Mouse (Mus musculus) monocyte, adult 5-6 weeks (primary cell): ENCODE results near the gene Dock2. TPM values are rescaled to one million over a fixed set of nuclear protein-coding genes. Genes with fewer than 3 reads are reported as not detected.

Experiments used
- ATAC-seq: fragments of 153-309, 156-312 bp; replicated peaks from 2 replicates; pipeline ENCODE4 v1.8.0; 2017; ENCODE audit warnings: mild to moderate bottlenecking; ENCODE audit not compliant: low TSS enrichment, insufficient number of reproducible peaks, severe bottlenecking, poor library complexity, low FRiP score
- total RNA-seq: library from RNA; stranded (forward); fragments of 200-1000, 200-491, 200-594 nt; gene quantifications from 3 replicates; pipeline ENCODE4 v1.2.3, GENCODE M21; 2017

Gene Dock2
- total RNA-seq, 1 experiment from 2014 or later: 432 TPM

DNA sequence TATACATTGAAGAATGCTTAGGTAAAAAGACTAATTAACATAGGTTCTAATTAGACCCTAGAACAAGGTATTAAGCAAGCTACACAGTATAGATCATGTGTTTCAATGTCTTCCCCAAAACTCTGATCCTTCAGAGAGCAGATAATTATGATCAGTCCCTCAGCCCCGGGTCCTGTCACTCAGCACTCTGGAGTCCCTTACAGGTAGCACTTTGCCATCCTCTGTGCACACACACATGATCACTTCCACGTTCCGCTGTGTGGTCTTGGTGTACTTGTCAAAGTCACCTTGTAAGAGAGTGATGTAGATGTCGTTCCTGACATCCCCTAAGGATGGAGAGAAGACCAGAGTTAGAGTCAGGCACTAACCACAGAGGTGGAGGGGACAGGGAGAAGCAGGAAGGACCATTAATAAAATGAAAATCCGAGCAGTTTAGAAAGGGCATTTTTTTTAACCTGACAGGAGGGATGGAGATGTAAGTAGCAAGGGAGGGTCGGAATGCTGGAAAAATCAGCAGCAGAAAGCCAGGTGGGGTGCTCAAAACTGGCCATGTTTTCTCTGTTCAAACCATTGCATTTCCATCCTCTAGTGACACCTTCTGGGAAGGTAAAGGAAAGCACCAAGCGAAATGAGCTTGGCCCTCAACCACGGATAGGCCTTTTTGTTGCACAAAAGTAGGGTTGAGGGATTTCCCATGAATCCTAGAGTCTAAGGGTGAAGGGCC, 79.1 kb downstream of the Dock2 start:
- no peak for ATAC-seq

DNA sequence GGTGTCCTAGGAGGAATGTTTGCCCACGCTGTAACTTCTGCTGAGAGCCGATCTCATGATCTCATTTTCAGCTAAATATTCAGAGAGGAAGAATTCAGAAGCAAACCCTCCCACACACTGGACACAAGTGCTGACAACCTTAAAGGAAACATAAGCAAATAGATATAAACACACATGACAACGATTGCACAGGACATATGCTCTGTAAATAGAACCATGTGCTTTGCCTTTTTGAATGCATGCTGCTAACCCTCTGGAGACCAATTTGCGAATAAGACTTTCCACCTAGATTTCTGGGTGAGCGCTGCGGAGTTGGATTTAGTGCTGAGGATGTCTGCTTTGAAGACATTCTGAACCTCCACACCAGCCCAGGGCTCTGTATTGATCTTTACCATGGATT, 79.8 kb downstream of the Dock2 start:
- ATAC-seq: no peak

DNA sequence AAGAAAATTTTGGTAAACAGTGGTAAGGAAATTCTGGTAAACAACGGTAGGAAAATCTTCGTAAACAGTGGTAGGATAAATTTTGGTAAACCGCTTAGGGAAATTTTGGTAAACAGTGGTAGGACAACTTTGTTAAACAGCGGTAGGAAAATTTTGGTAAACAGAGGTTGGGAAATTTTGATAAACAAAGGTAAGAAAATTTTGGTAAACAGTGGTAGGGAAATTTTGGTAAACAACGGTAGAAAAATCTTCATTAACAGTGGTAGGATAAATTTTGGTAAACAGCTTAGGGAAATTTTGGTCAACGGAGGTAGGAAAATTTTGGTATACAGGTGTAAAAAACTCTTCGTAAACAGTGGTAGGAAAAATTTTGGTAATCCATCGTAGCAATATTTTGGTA, 101.9 kb downstream of the Dock2 start:
- ATAC-seq: peak; percentile 76

DNA sequence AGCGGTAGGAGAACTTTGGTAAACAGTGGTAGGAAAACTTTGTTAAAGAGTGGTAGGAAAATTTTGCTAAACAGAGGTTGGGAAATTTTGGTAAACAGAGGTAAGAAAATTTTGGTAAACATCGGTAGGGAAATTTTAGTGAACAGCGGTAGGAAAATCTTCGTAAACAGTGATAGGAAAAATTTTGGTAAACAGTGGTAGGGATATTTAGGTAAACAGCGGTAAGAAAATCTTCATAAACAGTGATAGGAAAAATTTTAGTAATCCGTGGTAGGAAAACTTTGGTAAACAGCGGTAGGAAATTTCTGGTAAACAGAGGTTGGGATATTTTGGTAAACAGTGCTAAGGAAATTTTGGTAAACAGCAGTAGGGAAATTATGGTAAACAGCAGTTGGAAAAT, 239.1 kb downstream of the Dock2 start:
- ATAC-seq: no peak; the same call in 1 of the 2 replicates

DNA sequence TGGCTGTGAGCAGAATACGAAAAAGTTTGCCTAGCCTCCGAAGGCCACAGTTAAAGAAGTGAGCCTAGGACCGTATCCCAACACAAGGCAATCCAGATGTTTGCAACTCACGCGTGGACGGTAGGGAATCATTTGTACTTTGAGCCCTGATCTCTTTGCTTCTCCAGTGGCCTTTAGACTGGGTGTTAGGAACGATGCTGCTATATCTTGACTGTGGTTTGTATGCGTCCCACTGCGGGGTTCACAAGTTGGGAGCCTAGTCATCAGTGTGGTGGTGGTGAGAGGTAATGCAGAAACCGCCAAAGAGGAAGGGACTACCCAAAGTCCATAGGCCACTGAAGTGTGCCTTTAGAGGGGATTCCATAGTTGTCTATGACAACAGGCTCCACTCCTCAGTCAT, 251.6 kb downstream of the Dock2 start:
- ATAC-seq: no peak

DNA sequence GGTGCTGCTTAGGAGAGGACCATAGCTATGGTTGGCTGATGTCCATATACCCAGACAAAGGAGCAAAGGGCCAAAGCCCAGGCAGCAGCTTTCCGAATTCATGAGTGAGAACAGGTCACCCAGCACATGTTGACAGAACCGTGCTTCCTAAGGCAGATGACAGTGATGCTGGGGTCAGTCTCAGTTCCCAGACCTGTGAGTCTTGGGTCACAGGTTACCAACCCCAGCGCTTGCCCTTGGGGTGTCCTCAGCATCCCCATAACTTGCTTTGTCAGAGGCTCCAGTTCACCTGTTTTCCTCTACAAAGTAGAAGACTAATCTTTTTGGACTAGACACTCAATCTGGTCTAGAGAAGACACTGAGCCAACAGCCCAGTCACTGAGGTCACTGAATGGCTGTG, 252.7 kb downstream of the Dock2 start:
- ATAC-seq: no peak

DNA sequence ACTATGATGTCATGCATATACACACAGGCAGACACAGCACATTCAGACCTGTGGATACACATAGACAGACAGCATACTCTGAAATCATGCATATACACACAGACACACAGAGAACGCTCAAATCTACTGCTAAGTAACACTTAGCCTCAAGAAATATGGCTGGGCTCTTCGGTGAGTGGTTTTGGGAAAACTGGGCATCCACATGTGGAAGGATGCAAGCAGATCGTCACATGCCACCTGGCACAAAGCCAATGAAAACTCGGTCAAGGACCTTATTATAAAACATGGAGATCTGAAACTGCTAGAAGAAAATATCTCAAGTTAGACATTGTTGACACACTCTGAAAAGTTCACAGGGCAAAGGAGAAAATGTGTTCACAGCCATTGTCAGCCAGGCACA, 255.7 kb downstream of the Dock2 start:
- ATAC-seq: no peak

DNA sequence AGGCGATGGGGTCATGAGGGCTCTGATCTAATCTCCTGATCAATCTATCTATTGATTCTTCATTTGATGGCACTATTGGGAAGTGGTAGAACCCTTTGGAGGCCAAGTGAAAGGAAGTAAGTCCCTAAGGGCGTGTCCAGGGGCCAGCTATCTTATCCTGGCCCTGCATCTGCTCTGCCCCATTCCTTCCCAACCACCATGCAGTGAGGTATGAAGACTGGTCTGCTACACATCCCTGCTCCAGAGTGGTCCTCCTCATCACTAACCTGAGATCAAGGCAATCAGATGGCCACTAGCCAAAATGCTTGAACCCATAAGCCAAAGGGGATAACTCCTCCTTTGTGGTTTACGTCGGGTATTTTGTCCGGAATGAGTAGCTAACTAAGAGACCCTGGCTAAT, 256.5 kb downstream of the Dock2 start:
- no peak for ATAC-seq

DNA sequence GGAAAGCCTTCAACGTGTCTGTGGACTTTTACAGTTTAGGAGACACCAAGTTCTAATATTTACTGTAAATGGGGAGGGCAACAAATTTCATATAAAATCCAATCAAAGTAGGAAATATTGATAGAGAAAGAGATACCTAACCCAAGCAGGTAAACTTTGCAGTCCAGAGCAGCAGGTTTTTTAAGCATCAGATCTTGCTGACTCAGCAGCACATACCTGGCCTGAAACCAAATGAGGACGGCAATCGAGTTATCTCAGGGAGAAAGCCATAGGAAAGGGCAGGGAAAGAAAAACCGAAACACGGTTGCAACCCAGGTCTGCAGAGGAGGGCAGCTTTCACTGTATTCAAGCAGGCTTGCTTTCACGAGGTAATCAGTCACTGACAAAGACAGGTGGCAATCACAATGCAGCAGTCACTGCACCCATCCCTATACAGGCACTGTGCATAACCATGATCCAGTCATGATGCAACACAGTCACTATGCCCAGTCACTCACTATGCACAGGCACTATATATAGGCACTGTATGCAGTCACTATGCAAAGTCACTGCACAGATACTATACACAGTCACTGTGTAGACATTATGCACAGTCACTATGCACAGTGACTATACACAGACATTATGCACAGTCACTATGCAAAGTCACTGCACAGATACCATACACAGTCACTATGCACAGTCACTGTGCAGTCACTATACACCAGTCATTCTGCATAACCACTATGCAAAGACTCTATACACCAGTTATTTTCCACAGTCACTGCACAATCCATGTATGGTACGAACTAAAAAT, 258.4 kb downstream of the Dock2 start:
- ATAC-seq: no peak

DNA sequence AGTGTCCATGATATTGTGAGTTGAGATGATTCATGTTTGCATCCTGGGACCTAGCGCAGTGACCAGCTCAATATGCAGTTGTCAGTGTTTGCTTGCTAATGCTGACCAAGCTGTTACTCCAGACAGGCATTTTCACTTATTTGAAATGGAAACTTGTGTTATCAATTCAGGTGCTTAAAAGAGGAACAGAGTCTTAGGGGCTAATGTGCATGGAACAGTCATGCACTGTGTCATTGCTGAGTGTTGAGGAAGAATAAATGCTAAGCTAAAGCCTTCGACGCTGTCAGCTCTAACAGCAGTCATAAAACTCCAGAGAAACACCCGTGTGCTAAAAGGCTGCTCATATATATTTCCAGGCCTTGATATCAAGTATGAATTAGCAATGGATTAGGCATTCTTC, 259.1 kb downstream of the Dock2 start:
- no peak for ATAC-seq

DNA sequence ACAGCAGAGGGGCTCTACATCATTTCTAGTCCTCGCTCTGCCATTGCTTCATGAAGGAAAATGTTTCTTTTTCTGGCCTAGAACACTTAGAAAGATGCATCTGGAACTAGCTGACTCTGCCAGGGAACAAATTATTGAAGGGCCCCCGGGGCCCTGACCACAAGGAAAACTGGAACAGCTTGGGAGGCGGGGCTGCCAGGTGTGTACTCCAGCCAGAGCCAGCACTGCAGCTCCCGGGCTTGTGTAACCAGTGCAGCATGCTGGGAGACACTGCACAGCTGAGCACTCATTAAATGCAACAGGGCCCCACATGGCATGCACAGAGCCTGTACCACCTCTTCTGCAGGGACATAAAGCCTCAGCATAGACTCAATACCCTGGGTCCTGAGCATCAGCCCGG, 265.1 kb downstream of the Dock2 start:
- no peak for ATAC-seq

DNA sequence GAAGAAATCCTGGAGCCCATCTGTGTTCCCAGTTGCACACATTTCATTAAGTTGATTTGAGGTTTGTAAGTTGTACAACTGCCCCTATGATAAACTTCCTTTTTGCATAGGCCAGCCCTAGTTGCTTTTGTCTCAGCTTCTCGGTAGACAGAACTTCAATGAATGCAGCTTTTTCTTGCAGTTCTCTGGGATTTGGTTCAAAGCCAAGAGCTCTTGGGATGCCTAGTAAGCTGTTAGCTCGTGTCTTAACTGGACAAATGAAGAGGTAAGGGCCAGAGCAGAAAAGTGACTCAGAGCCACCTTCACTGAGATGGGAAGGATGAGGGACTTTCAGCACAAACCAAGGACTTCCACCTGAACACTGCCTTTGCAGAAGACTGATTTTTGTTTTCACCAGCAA, 266.7 kb downstream of the Dock2 start:
- no peak for ATAC-seq

DNA sequence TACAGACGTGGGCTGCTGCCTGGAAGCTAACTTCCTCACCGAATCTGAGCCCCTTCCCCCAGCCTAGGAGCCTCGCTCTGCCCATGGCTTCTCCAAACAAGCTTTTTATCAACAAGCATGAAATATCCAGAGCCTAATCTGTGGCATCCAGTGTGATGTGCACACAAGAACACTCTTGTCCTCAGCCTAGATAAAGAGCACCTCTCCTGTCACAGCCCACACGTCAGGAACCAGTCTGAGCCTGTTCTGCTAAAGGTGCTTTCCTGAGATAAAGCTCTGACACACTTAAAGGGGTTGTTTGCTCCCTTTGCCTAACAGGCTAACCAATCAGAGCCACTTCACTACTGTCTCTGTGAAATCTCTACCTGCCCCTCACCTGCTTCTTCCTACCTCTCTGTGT, 268.4 kb downstream of the Dock2 start:
- ATAC-seq: no peak

DNA sequence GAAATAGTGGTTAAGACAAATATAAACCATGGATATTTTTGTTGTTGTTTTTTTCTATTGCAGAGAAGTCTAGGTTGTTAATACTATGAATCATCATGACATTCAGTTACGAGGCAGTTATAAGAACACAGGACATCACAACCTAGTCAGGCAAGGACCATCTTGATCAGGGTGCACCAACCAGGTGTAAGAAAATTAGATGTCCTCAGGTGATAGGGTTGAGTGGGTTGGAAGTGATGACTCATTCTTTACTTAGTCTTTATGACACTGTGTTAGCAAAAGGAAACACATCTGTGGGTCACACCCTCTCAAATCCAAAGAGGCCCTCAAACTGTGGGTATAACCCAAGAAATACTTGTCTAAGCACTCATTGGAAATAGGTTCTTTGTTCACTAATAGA, 277.3 kb downstream of the Dock2 start:
- ATAC-seq: no peak

DNA sequence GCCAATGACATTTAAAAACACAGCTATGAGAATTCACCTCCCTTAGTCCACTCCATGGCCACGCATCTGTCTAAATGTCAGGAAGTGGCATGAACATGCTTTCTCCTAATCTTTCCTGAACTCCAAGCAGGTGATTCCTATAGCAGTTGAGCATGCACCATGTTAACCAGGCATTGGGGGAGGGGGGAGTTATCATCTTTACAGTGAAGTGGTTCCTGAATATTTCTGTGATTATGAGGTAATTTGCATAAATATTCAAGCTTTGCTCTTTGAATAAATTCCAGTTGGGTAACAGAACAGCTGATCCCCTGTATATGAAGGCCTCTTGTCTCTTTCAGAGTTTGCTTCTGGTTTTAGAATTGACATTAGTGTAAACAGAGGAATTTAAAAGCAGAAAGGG, 284.0 kb downstream of the Dock2 start:
- ATAC-seq: no peak

DNA sequence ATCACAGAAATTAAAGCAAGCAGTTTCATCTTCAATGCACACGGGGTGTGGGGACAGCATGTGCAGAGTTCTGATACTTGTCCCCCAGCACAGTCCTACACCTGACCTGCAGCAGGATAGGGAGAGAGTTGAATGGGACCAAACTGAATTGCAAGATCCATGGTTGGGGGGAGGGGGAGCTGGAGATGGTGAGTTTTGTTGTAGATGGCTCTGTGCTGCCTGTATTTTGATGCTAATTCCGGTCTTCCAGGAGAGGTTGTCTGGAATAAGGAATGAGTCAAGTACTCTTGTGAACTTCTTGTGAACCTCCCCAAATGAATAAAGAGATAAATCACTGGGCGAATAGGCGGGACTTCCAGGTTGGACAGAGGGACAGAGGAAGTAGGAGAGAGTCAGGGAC, 289.0 kb downstream of the Dock2 start:
- ATAC-seq: no peak

DNA sequence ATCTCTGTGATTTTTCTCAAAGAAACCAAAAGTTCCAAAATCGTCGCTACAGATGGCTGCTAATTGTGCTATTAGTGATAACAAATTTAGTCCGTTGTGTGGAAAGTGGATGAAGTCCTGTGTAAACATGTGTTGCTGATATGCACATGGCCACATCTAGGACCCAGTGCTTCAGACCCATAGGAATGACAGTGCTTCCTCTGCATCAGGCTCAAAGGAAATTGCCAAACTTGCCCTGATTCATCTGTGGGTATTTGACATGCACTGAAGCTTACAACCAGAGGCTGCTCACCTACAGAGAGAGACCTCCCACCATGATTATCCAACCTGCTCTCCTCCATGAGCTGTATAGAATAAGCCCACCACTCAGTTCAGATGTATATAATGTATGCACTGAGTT, 290.7 kb downstream of the Dock2 start:
- no peak for ATAC-seq

DNA sequence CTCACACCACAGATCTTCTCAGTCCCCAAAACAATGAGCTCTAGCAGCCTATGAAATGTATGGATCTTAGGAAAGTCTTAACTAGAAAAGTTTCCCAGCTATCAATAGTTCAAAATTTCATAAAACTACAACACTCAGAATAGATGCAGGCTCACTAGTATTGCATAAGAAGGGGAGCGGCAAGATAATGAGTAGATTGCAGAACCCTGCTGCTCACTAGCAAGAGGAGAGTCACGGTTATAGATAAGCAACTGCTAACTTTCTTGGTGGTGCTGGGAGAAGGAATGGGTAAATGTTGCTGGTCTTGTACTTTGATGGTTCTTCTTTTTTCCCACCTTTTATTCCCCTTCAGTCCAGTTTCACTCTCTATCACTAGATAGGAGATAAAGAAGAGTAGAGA, 291.5 kb downstream of the Dock2 start:
- no peak for ATAC-seq

DNA sequence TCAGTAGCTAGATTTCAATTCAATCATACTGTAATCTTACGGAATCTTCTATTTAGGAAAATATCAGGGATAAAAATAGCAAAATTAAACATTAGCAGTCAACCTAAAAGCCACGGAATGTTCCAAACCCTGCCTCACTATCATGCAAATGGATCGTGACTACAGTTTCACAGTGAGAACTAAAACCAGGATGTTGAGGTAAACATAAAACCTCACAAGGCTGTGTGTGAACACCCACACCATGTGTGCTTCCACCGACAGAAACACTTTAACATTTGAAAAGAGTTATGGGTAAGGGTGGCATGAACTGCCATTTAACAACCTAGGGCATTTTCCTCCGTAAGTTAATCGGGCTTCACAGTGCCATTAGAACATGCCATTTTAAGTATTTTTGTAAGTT, 294.1 kb downstream of the Dock2 start:
- ATAC-seq: no peak

DNA sequence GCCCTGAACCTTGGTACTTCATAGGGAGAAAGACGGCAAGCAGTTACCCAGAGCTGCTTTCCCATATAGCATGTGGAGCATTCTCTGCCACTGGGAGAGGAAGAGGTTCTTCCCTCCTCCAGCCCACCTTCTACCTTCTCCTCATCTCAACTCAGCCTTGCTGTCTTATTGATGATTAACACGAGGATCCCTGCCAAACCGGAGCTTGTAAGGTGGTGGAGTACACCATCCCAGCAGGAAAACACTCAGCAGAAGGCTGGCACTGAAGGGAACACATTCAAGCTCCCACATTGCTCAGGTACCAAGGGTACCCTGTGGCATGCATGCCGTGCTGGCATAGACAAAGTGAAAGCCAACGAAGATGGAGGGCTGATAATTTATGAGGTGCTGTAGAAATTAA, 304.4 kb downstream of the Dock2 start:
- ATAC-seq: no peak
